In genomic region chr19:57252692-57253448, GRCm38 (mm10) we compare ENCODE assay signal across 26 mouse cellular contexts.
DNase-seq lines count a peak whose midpoint lies in the region; ATAC-seq lines count a peak whose summit lies in the region.
"Had no signal": no experiment of that assay in that cellular context is flagged by ENCODE, and none has a peak within 500 bp of the region (broad histone marks: within the 10 kb centered on the region; RNA-seq: fewer than 3 reads in every experiment).

No protein-coding gene starts in this region.

- no peaks in the 10 kb centered on the region for H3K36me3 ChIP-seq in heart, embryonic 10.5 days
- H3K36me3 ChIP-seq in limb, embryonic 13.5 days: no peaks in the 10 kb centered on the region
- H3K36me3 ChIP-seq in limb, embryonic 10.5 days: no peaks in the 10 kb centered on the region
- no peaks in the 10 kb centered on the region for H3K36me3 ChIP-seq in lung, embryonic 15.5 days
- H3K36me3 ChIP-seq in liver, embryonic 16.5 days (ENCODE audit: control insufficient read depth, insufficient read depth): no peaks in the 10 kb centered on the region
- no peaks in the 10 kb centered on the region for H3K36me3 ChIP-seq in intestine, embryonic 15.5 days
- H3K36me3 ChIP-seq: embryonic facial prominence, embryonic 10.5 days; embryonic facial prominence, embryonic 15.5 days; forebrain, embryonic 12.5 days; G1E; hindbrain, embryonic 13.5 days; limb, embryonic 15.5 days; midbrain, embryonic 13.5 days; neural tube, embryonic 13.5 days had no signal

- no peaks in the 10 kb centered on the region for H3K9me3 ChIP-seq in heart, embryonic 10.5 days
- no peaks in the 10 kb centered on the region for H3K9me3 ChIP-seq in limb, embryonic 13.5 days
- H3K9me3 ChIP-seq in limb, embryonic 10.5 days (replicated peaks): no peaks in the 10 kb centered on the region
- no peaks in the 10 kb centered on the region for H3K9me3 ChIP-seq in lung, embryonic 15.5 days
- H3K9me3 ChIP-seq in liver, embryonic 16.5 days (replicated peaks; ENCODE audit: control insufficient read depth, low read length): no peaks in the 10 kb centered on the region
- no peaks in the 10 kb centered on the region for H3K9me3 ChIP-seq in intestine, embryonic 15.5 days
- H3K9me3 ChIP-seq: embryonic facial prominence, embryonic 10.5 days; embryonic facial prominence, embryonic 15.5 days; forebrain, embryonic 12.5 days; G1E; hindbrain, embryonic 13.5 days; limb, embryonic 15.5 days; midbrain, embryonic 13.5 days; neural tube, embryonic 13.5 days had no signal

- DNase-seq in heart, embryonic 10.5 days (ENCODE audit: low spot score): no peak
- no peak for DNase-seq in heart, adult 8-10 months (ENCODE audit: low spot score)
- no peak for DNase-seq in limb, embryonic 10.5 days (ENCODE audit: low spot score)
- no peak for DNase-seq in lung, postnatal 14 days
- DNase-seq: adrenal gland, adult 8-10 months; cerebellum, adult 2 months; cerebellum, postnatal 25 days; forebrain, postnatal 0 days; heart, postnatal 36 days; lung, postnatal 36 days; right cerebral cortex, postnatal 4 days had no signal

- H3K27ac ChIP-seq in heart, embryonic 10.5 days: 0 out of 2 replicates have a peak overlapping the region, but pooled peaks have one; percentile 11
- no peak overlapping the region for H3K27ac ChIP-seq in limb, embryonic 13.5 days
- no peak overlapping the region for H3K27ac ChIP-seq in limb, embryonic 10.5 days
- H3K27ac ChIP-seq in lung, embryonic 15.5 days: no peak overlapping the region
- H3K27ac ChIP-seq in liver, embryonic 16.5 days (ENCODE audit: low read length): peak overlapping the region; percentile 32
- no peak overlapping the region for H3K27ac ChIP-seq in intestine, embryonic 15.5 days
- H3K27ac ChIP-seq: embryonic facial prominence, embryonic 10.5 days; embryonic facial prominence, embryonic 15.5 days; forebrain, embryonic 12.5 days; hindbrain, embryonic 13.5 days; left cerebral cortex, adult 2 months; limb, embryonic 15.5 days; midbrain, embryonic 13.5 days; neural tube, embryonic 13.5 days had no signal

- no peaks in the 10 kb centered on the region for H3K27me3 ChIP-seq in heart, embryonic 10.5 days (ENCODE audit: insufficient read depth, poor library complexity, severe bottlenecking)
- no peaks in the 10 kb centered on the region for H3K27me3 ChIP-seq in limb, embryonic 13.5 days
- H3K27me3 ChIP-seq in limb, embryonic 10.5 days (ENCODE audit: low read depth, poor library complexity, severe bottlenecking): no peaks in the 10 kb centered on the region
- H3K27me3 ChIP-seq in lung, embryonic 15.5 days: no peaks in the 10 kb centered on the region
- H3K27me3 ChIP-seq in liver, embryonic 16.5 days (ENCODE audit: control insufficient read depth, insufficient read depth, low read depth, low read length): no peaks in the 10 kb centered on the region
- no peaks in the 10 kb centered on the region for H3K27me3 ChIP-seq in intestine, embryonic 15.5 days (replicated peaks)
- H3K27me3 ChIP-seq: embryonic facial prominence, embryonic 15.5 days; forebrain, embryonic 12.5 days; hindbrain, embryonic 13.5 days; limb, embryonic 15.5 days; midbrain, embryonic 13.5 days; neural tube, embryonic 13.5 days had no signal

- no peak overlapping the region for H3K9ac ChIP-seq in limb, embryonic 13.5 days
- no peak overlapping the region for H3K9ac ChIP-seq in lung, embryonic 15.5 days
- H3K9ac ChIP-seq in liver, embryonic 16.5 days (ENCODE audit: low read depth, low read length): no peak overlapping the region
- H3K9ac ChIP-seq in intestine, embryonic 15.5 days: no peak overlapping the region
- H3K9ac ChIP-seq: embryonic facial prominence, embryonic 15.5 days; forebrain, embryonic 12.5 days; forebrain, postnatal 0 days; hindbrain, embryonic 13.5 days; limb, embryonic 15.5 days; midbrain, embryonic 13.5 days; neural tube, embryonic 13.5 days had no signal

- H3K4me3 ChIP-seq in heart, embryonic 10.5 days: no peak overlapping the region
- H3K4me3 ChIP-seq in limb, embryonic 13.5 days: no peak overlapping the region
- H3K4me3 ChIP-seq in limb, embryonic 10.5 days: no peak overlapping the region
- H3K4me3 ChIP-seq in lung, embryonic 15.5 days: no peak overlapping the region
- H3K4me3 ChIP-seq in liver, embryonic 16.5 days (ENCODE audit: low read depth, low read length): no peak overlapping the region
- no peak overlapping the region for H3K4me3 ChIP-seq in intestine, embryonic 15.5 days (replicated peaks)
- H3K4me3 ChIP-seq: embryonic facial prominence, embryonic 10.5 days; embryonic facial prominence, embryonic 15.5 days; forebrain, embryonic 12.5 days; hindbrain, embryonic 13.5 days; left cerebral cortex, adult 2 months; limb, embryonic 15.5 days; midbrain, embryonic 13.5 days; neural tube, embryonic 13.5 days had no signal

- no peak overlapping the region for H3K4me2 ChIP-seq in limb, embryonic 13.5 days (replicated peaks)
- H3K4me2 ChIP-seq in lung, embryonic 15.5 days: no peak overlapping the region
- no peak overlapping the region for H3K4me2 ChIP-seq in liver, embryonic 16.5 days (ENCODE audit: low read depth, low read length)
- H3K4me2 ChIP-seq in intestine, embryonic 15.5 days (replicated peaks): no peak overlapping the region
- H3K4me2 ChIP-seq: embryonic facial prominence, embryonic 15.5 days; forebrain, embryonic 12.5 days; heart, embryonic 11.5 days; hindbrain, embryonic 13.5 days; limb, embryonic 15.5 days; midbrain, embryonic 13.5 days; neural tube, embryonic 13.5 days had no signal

- WGBS in heart, embryonic 10.5 days: 64% methylated on average over 9 of the region's 9 CpGs
- 63% methylated on average over 9 of the region's 9 CpGs for whole genome bisulfite sequencing in limb, embryonic 13.5 days
- WGBS in limb, embryonic 10.5 days: 79% methylated on average over 9 of the region's 9 CpGs
- WGBS in lung, embryonic 15.5 days: 41% methylated on average over 9 of the region's 9 CpGs
- WGBS in liver, embryonic 16.5 days (ENCODE audit: insufficient replicate concordance): 45% methylated on average over 9 of the region's 9 CpGs
- WGBS in intestine, embryonic 15.5 days: 47% methylated on average over 9 of the region's 9 CpGs

- peak; percentile 51; the same call in 1 of the 2 replicates for ATAC-seq in limb, embryonic 13.5 days (ENCODE audit: low FRiP score, low read depth)
- peak; percentile 62; the same call in 1 of the 2 replicates for ATAC-seq in lung, embryonic 15.5 days (ENCODE audit: borderline replicate concordance, extremely low read depth, low FRiP score, low TSS enrichment)
- peak; percentile 60 for ATAC-seq in liver, embryonic 16.5 days (ENCODE audit: low read depth)
- ATAC-seq in intestine, embryonic 15.5 days: no peak
- ATAC-seq: forebrain, postnatal 0 days; intestine, postnatal 0 days; midbrain, embryonic 13.5 days had no signal

- peaks cover 28% of the 10 kb centered on the region for H3K4me1 ChIP-seq in heart, embryonic 10.5 days
- peaks cover 19% of the 10 kb centered on the region for H3K4me1 ChIP-seq in limb, embryonic 13.5 days
- H3K4me1 ChIP-seq in limb, embryonic 10.5 days: peaks cover 13% of the 10 kb centered on the region
- peaks cover 21% of the 10 kb centered on the region for H3K4me1 ChIP-seq in lung, embryonic 15.5 days
- no peaks in the 10 kb centered on the region for H3K4me1 ChIP-seq in liver, embryonic 16.5 days (ENCODE audit: control insufficient read depth, low read depth, low read length)
- H3K4me1 ChIP-seq in intestine, embryonic 15.5 days (replicated peaks): no peaks in the 10 kb centered on the region
- H3K4me1 ChIP-seq: neural tube, embryonic 13.5 days had no signal

Comparison
In these comparisons a context has a peak if more than half of its experiments do, and no peak if none do; other contexts are left out.
1. H3K27ac ChIP-seq: peak in heart, embryonic 10.5 days (single experiment) and liver, embryonic 16.5 days (single experiment); none in limb, embryonic 13.5 days (single experiment), limb, embryonic 10.5 days (single experiment), lung, embryonic 15.5 days (single experiment) and intestine, embryonic 15.5 days (single experiment).